Mouse (Mus musculus) cerebellum, adult 11 months (tissue): ENCODE data around the gene Prr12.
"Not testable (repeated sequence)": the region's sequence is repeated elsewhere in the genome, so short reads cannot be mapped to it uniquely, and the experiment has no call there.

Experiments
- DNase-seq: peaks from one replicate; pipeline ENCODE4 v3.0.0; 2022

Gene Prr12

GRCm38 (mm10) chr7:45052862-45053116 lies at the start of gene Prr12:
Prr12 (minus strand) TSS chr7:45052881.
- no peak for DNase-seq

DNA sequence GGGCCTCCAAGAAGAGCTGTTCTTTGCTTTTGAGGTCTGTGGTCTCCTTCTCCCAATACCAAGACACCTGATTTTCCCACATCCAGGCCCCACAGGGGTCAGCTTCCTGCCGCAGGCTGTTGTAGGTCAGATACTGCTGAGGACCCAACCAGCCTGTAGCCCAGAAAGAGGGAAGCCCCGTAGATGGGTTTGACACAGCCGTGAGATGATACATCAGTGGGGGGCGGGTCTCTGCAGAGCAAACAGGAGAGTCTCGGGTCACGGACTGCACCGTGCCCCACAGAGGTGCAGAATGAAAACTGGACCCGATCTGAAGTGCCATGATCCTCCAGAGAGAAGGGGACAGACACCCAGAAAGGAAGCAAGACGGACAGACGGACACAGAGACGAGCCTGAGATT lies 49.8 kb upstream of the Prr12 start:
- DNase-seq = no peak

DNA sequence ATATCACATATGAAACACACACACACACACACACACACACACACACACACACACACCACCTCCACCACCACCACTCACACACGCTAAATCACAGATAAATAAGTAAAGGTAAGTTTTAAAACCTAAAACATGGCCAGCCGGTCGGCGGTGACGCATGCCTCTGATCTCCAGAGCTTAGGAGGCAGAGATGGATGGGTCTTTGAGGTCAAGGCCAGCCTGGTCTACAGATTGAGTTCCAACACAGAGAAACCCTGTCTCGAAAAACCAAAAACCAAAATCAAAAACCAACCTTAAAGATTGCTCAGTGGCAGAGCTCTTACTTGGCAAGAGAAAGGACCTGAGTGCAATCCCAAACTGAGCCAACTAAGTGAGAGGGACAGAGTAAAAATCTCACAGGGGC lies 47.4 kb upstream of the Prr12 start:
- no peak for DNase-seq

GRCm38 (mm10) chr7:45098541-45099240 lies 46.0 kb upstream of the Prr12 start:
- no peak for DNase-seq

DNA sequence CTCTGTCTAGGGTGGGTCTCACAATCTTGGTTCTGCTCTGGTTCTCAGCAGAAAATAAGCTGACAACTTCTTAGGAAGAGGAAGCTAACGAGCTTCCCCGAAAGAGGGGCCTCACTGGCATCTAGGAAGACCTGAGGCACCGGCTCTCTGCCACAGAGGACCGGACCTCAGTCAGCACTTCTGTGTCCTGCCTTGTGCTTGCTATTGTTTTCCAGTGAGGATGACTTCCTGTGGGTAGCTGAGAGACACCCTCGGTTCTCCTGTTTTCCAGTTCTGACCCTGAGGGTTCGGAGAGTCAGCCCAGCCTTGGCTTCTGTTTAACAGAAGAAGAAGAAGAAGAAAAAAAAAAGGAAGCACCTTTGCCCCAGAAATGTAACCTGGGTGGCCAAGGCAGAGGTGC lies 44.8 kb upstream of the Prr12 start:
- DNase-seq = no peak

- DNase-seq = not testable (repeated sequence)
Observed at GRCm38 (mm10) chr7:45095965-45096364, 43.3 kb upstream of the Prr12 start.

GRCm38 (mm10) chr7:45095367-45095766 lies 42.7 kb upstream of the Prr12 start:
- no peak for DNase-seq

DNA sequence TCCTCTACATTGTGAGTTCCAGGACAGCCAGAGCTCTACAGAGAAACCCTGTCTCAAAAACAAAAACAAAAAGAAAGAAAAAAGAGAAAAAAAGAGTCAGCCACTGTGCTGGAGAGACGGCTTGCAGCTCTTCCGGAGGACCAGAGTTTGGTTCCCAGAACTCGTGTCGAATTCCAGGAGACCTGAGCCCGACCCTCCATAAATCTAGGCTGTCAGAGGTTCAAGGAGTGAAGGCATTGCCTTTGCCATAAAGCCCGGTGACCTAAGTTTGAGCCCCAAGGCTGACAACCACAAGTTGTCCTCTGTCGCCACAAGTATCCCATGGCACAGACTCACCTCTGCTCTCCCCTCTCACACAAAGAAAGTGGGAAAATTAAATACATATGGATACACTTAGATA lies 41.4 kb upstream of the Prr12 start:
- DNase-seq = no peak

DNA sequence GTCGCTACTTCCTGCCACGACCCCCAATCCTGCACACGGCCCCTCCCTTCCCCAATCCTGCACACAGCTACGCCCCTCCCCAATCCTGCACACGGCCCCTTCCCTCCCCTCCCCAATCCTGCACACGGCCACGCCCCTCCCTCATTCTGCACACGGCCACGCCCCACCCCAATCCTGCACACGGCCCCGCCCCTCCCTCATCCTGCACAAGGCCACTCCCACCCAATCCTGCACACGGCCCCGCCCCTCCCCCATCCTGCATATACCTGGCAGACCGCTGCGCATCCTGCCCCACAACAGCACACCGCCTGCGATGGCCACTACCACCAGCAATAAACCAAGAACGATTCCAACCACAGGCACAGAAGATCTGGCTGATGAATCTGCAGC lies 40.8 kb upstream of the Prr12 start:
- no peak for DNase-seq

- no peak for DNase-seq
Observed at GRCm38 (mm10) chr7:45092828-45093515, 40.3 kb upstream of the Prr12 start.

DNA sequence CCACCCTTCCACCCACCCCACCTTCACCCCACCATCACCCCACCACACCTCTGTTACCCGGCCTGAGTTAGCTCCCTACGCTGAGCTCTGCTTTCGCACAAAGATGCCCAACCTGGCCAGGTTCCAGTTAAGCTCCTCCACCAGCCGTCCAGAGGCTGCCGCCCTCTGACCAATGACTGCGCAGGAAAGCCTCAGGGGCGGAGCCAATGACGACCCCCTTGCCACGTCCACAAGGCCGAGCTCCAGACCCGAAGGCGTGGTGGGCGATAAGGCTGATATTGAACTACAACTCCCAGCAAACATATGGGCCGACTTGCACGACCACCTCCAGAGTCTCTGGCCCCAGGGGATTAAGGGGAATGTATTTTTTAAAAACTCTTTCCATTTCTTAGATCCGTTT lies 39.4 kb upstream of the Prr12 start, which contains the start of gene Rcn3:
TSS of gene Rcn3 (minus strand) at position 174 of the 400 bp plus-strand sequence.
- no peak for DNase-seq

DNA sequence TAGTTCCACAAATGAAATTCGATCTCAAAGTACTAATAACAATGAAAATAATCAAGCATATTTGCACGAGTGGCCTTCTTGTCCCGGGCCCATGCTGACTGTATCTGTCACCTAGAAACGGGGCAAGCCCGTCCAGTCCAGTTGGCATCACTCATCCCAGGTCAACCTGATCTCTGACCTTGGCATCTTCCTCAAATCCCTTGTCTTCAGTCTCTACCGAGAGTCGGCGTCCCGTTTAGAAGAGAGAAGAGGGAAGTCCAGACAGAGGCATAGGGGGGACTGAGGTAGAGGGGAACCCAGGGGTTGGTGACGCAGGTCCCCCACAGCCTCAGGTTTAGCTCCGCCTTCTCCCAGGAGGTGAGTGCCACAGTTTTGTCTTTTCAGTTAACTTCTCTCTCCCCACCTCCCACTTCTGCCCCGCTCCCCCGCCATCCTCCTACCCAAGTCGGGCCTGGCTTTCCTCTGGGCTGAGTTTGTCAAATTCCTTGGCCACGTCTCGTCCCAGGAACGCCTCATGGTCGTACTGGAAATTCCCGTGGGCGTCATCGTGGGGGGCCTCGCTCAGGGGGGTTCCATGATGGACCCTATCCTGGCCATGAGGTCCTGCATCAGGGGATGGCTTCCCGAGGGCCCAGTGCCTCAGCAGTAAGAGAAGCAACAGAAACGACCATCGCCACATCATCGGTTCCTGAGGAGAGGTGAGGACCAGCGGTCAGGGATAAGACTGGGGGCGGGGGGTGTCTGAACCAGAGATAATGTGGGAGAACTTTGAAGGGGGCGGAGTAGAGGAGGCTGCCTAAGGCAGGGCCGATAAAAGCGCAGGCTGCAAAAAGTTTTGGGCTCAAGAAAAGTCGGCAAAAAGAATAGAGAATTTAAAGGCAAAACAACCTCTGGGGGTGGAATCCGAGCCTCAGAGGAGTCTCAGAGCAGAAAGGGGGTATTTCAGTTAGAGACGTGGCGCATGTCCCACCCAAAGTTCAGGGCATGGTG lies 38.6 kb upstream of the Prr12 start:
- DNase-seq = no peak

- DNase-seq = no peak
Observed at GRCm38 (mm10) chr7:45090251-45090977, 37.7 kb upstream of the Prr12 start.

DNA sequence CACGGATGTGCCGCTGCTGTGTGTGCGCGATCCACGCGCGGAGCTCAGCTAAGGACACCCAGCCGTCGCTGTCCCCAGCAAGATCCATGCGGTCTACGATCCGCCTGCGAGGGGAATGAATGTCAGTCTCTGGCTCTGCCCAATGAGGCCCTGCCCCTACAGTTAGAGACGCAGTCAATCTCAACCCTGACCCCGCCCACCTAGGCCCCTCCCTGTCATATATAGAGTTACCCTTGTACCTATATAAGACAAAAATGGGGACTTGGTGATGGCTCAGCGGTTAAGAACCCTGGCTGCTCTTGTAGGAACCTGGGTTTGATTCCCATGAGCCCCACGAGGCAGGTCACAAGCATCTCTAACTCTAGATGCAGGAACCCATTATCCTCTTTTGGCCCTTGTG lies 35.9 kb upstream of the Prr12 start:
- DNase-seq = no peak

DNA sequence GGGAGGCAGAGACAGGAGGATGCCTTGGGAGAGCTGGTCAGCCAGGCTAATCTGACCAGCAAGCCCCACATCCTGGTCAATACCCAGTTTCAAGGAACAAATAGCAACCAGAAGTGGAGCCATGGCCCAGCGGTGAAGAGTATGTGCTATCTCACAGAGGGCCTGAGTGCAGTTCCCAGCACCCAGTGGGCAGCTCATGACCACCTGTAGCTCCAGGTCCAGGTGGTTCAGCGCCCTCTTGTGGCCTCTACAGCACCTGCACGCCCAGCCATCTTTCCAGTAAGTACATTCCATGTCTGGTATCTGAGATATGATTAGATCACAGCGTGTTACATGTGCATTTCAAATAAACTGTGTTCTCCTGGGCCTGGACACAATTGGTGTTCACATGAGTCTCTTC lies 33.4 kb upstream of the Prr12 start:
- DNase-seq = no peak

- DNase-seq = no peak
Observed at GRCm38 (mm10) chr7:45083300-45083890, 30.7 kb upstream of the Prr12 start.

- DNase-seq = no peak
Observed at GRCm38 (mm10) chr7:45082401-45083299, 30.0 kb upstream of the Prr12 start.

- DNase-seq = no peak
Observed at GRCm38 (mm10) chr7:45081016-45081415, 28.3 kb upstream of the Prr12 start.

DNA sequence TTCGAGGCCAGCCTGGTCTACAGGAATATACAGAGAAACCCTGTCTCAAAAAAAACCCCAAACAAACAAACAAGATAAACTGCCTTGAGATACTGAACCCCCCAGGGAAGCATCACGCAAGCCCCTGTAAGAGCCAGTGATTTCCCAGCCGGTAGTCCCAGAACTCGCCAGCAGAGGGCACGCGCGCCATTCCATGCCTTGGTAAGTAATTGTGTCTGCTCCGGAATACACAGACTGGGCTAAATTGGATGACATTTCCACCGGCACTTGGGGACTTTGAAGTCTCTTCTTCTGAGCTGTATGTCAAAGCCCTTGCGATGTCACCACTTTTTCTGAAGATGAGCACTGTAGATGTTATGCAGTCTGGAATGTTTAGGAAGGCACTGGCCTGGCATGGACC lies 27.2 kb upstream of the Prr12 start:
- DNase-seq = peak; percentile 81

DNA sequence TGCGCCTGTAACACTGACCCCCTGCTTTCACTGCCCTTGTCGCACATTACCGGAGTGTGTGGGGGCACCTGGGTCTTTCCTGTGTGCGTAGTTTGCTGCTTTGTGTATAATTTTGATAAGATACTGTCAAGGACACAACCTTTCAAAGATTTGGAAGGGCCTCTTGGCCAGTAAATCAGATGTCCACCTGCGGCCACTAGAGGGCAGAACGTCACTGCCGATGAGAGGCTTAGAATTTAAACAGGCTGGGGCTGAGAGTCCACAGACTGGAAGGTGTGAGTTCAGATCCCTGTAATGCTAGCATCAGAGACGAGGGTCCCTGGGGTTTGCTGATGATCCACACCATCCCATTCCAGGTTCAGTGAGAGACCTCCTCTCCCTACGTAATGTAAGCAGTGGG lies 25.8 kb upstream of the Prr12 start:
- DNase-seq = peak; percentile 61

DNA sequence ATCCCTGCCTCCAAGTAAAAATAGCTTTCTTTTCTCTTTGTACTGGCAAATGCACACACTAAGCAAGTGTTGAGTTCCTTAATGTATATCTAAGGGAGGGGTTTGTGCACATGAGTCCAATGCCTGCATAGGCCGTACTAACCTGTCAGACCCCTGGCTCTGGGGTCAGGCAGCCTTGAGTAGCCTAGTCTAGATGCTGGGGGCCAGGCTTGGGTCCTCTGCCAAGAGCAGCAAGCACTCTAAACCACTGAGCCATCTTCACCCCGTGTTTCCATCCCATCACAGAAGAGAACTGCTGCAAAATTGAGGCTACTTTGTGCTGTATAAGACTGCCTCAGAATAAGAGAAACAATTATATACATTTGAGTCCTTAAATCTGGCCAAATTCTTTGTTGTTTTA lies 25.1 kb upstream of the Prr12 start:
- DNase-seq = no peak

- DNase-seq = no peak
Observed at GRCm38 (mm10) chr7:45077322-45077721, 24.6 kb upstream of the Prr12 start.
